Mouse (Mus musculus): ENCODE data around the gene Fastkd2.

Fastkd2 gene

DNA sequence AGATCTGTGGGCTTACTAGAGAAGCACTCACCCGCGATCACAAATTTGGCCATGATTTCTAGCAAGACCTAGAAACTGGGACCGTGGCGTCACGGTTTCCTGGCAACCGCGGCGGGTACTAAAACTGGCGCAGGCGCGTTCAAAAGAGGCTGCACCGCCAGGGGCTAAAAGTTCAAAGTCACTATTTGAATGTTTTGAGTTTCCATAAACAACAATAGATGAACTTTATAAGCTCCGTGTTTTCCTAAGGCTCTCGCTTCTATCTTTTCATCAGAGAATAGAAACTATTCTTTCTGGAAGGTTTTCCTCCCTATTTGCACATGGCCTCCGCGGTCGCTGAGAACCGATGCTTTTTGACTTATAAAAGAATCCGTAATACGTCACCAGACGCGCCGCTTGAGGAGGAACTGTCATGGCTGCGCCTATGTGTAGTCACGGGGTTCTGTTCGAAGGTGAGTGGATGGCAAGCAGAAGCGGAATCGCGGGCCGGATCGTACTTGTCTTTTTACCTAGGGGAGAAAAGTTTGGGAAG lies at the start of gene Fastkd2, which contains the start of gene Mdh1b:
Gene Fastkd2 (plus strand): TSS at position 375 of the 532 bp plus-strand sequence.
Gene Mdh1b (minus strand): TSS at position 79 of the 532 bp plus-strand sequence.
- peak; percentile 95 for DNase-seq

DNA sequence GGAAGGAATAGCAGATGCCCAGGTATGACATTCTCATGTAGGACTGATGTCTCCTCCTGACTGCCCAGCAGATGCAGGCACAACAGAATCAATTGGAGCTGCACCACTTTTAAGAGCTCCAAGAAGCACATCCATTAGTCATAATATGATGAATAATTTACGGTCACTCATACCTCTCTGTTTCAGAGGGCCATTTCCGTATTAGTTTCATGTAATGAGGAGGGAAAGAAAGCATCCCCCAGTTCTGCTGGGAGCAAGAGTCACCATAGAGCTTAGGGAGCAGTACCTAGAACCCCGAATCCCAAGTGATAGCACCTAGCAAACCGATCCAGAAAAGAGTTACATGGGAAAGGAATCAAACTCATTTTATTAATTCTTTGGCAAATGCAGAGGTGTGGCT lies 43.6 kb upstream of the Fastkd2 start, which contains the start of gene Dytn:
Gene Dytn (minus strand): TSS at position 101 of the 400 bp plus-strand sequence.
- DNase-seq, result no peak

DNA sequence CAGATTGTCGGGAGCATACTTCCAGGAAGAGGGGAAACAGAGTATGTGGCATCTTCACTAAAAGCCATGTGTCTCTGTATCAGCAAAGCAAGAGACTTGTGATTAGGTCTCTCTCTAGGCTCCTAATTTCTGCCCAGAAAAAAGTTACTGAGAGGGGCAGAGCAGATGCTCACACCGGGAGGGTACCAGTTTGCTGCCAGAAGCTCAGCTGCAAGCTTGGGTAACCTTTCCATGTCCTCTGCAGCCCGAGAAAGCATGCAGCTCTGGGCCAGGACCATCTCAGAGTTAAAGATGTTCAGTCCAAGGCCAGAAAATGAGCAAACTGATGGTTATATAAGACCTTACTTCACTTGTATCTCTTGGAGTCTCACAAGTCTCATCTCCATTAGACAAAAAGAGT lies 33.6 kb upstream of the Fastkd2 start:
- DNase-seq, result no peak

DNA sequence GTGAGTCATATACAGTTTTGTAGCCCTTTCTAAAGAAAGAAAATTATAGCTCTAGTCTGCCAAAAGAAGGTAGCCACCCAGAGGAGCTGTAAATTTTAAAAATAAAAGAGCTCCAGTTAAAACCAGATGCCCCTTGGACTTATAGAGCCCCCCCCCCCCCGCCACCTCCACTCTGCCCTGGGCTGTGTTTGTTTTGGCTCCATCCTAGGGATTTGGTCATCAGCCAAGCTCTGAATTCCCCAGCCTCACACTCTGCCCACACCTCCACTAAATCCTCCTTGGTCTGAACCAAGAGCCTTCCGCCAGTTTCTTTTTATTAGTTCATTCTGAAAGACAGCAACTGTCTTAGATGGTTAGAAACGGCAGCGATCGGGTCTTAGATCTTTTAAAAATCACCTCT lies 24.7 kb upstream of the Fastkd2 start:
- DNase-seq, result peak; percentile 3

DNA sequence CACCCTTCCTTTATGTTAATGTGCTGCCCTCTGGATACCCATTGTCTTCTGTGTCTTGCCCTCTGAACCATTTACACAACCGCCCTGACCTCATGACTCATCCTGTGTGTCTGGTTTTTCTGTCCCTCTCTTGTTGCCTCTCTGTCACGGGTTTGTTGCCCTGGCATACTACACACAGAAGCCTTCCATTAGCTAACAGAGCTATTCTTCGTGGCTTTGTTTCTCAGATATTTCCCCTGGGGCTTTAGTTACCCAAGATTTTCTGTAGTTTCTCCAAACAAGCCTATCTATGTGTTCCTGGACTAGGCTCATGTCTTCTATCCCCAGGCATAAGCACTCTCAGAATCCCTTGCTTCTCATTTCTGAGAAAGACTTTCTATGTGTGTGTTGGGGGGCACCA lies 21.5 kb upstream of the Fastkd2 start:
- DNase-seq, result no peak

DNA sequence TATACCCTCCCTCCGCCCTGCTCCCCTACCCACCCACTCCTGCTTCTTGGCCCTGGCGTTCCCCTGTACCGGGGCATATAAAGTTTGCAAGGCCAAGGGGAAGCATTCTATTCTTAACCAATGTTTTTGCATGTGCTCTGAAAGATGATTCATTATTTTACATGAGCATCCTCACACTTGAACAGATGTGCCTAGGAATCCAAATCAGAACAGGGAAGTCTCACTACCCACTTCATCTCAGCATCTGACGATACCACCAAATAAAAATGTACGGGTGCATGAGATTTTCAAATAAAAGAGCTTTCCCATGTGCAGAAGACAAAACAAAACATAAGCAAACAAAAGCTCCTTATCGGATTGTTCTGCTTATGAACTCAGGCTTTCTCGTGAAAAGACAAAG lies 10.3 kb upstream of the Fastkd2 start:
- no peak for DNase-seq

DNA sequence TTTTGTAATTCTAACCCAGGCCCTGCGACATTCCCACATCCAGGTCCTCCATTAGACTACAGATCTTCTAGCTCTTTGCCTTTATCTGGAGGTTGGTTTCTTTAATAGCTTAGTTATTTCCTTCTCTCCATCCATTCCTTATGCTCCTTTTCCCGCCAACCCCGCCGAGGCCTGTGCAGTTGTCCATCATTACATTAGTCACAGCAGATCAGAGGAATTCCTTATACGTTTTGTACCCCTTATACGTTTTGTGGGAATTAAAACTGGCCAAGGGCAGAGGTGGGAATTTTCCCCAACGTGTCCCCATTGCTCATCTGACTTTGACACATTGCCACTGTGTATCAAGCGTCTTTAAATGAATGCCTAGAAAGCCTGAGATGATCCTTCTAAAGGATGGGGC lies 618 bp upstream of the Fastkd2 start:
- no peak for DNase-seq

DNA sequence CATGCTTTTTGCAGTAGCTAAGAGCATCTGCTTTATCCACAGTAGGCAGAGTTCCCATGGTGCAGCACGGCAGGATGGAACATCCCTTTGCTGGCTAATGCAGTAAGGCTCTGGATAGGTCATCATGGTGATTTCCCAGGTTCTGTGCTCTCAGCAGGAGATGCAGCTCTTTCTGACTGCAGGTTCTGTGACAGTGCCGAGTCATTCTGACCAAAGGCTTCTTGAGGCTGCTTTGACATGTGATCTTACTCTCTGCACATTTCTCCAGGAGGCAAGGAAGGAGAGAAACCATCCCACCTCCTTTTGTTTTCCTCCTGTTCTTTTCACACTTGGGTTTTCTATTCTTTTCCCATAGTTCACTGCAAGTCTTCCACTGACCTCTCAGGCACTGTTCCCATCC lies 25.6 kb downstream of the Fastkd2 start:
- no peak for DNase-seq

DNA sequence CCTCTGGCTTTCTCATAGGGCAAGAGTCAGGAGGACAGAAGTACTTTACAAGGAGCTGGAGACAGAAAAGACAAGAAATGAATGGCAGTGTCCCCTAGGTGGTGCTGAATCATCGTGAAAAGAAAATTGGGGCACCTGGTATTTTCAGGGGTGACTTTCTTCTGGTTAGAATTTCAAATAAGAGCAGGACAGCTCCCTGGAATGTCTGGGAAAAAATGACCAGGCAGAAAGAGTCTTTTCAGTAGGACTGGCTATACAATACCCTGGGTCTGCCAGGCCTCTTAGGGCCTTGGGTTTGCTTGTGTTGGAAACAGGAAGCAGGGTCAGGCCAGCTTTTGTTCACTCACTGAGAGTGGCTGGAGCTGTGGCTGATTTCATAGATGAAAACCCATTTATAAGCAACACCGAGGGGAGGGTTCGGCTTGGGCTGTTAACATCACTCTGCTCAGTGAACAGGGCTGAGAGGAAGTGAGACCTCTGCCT lies 32.8 kb downstream of the Fastkd2 start:
- peak; percentile 76 for DNase-seq

DNA sequence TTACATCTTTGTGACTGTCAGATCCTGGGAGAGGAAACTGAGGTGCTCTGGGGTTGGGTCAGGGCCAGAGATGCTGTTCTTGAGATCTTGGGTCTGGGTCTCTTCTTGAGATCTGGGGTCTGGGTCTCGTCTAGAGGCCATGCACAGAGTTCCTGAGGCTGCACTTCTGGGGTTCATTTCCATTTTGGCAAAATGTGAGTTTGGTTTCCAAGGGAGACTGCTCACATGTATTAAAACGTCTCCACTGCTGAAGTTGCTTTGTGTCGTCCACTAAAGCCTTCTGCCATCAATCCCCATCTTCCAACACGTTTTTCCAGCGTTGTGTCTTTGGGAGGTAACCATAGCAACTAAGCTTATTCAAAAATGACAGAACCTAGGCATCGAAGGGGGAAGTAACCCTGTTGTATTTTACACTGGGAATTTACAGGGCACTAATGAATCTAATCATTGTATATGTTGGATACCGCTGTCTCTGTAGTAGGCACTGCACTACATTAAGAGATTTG lies 33.5 kb downstream of the Fastkd2 start:
- peak; percentile 50 for DNase-seq

DNA sequence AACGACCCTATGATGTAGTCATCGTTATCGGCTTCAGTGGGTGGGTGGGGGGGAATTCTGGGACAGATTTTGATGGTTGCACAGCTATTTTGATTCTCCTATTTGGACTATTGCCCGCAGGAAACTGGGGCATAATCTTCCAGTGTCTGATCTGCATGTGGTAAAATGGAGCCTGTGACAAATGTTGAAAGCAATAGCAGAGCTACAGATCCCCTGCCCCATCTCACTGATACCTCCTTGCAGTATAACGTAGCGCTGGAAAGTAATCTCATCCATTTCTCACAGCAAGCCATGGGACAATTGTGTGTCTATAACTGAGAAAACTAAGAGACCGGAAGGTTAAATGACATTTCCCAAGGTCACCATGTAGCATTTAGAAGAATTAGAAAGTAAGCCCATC lies 34.0 kb downstream of the Fastkd2 start:
- DNase-seq, result no peak

DNA sequence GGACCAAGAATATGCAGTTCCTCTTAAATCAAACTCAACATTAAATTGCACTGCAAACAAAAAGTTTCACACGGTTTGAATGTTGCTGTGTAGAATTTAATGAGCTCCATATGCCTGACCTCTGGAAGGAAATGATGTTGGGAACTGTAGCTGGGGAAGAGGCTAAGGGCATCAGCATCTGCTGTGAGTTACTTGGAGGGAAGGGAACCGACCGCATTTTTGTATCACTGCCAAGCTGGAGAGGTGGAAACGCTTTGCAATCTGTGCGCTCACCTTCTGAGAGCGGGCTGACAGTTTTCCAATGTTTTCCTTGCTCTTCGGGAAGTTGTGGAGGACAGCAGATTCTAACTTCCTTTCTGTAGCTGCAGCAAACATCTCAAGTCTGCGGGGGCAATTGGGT lies 37.7 kb downstream of the Fastkd2 start:
- DNase-seq, result peak; percentile 72

DNA sequence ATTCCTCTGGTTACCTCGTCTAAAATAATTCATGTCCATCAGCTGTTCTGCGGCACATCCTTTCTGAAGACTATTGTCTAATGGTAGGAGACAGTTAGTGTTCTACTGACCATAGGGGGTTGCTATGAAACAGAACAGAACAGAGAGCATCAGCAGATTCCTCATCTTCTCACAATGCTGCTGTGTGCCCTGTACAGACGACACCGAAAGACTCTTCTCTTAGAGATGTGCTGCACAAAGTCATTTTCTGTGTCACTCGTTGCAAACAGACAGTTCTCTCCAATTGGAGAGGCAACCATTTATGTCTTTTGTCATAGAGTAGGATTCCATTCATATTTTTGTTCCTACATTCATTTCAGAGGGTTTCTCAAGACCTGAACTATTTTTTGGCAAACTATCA lies 38.8 kb downstream of the Fastkd2 start, which contains the start of gene 4933402D24Rik:
Gene 4933402D24Rik (minus strand): TSS at position 101 of the 400 bp plus-strand sequence.
- DNase-seq, result no peak

DNA sequence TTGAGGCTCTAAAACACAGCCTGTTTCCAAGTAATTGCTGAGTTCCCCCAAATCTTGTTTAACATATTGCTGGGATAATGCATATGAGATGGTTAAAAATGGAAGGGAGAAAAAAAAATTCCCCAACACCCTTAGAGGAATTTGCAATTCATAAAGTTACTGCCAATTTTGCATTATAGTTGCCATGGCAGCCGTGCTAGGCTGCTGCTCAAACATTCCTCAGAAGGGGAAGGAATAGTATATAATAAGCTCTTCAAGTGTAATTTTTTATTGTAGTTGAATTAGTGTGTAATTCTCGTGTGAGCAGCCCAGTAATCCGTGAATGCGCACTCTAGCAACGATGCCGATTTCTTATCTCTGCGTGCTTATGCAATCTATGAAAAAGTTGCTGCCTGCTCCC lies 39.9 kb downstream of the Fastkd2 start:
- DNase-seq, result no peak

DNA sequence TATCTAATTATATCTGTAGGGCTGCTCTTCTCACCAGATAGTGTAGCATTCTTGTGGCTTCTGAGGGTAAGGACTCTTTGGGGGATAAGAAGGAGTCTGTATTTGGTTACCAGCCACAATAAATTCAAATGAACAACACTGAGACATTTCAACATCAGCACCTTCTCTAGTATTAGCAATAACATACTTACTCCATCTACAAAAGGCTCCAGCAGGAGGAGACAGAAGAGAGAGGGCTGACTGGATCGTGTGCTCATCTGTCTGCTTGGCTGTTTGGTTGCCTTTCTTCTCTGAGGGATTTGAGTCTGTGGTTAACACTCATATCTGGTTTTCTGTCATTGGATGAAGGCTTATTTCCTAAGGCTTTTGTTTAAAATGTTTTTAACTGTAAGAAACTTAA lies 46.0 kb downstream of the Fastkd2 start:
- DNase-seq, result no peak

DNA sequence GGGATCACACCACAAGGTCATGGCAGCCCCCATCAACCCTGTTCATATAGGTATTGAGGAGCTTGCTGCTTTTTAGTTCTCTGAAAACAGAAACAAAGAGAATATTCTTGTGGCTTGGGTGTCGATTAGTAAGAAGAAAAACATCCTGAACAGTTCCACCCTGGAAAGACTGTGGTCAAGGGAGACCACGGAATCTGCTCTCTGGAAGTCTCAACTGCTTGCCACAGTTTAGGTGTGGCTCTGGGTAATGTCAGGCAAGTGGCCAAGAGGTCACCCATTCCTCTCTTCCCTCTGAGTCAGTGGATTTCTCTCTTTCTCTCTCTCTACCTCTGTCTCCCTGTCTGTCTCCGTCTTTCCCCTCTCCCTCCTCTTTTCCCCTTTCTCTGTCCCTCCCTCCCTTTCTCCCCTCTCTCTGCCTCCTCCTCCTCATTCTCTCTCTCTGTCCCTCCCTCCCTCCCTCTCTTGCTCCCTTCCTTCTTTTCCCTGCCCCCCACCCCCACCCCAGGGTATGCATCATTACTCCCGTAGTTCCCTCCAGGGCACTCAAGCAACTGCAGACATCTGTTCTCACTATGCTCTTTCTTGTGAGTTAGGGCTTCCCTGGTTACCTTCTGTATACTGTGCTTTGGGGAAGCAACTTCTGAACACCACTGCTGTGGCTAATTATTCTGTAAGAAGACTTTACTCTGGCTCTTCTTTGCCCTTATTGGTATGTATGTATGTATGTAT lies 46.7 kb downstream of the Fastkd2 start:
- no peak for DNase-seq

DNA sequence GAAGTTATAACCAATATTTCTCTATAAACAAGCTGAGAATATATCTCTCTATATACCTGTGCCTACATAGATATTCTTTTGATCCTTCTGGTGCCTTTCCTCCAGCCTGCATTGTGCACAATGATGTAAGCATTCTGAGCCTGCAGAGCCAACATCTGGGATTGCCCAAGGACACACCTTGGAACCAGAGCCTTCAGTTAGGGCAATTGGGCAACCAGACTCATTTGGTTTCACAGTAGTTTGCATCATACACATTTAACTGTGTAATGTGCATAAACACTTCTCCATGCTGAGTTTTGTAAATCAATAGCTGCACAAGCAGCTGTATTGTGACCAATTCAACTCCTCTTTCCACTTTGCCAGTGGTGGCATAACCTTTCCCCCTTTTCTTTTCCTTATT lies 63.9 kb downstream of the Fastkd2 start:
- DNase-seq, result no peak

Data from embryo, embryonic 11 days (tissue).